Mouse (Mus musculus): Measurements from ENCODE around the gene Snap47. TPM values are rescaled to one million over a fixed set of nuclear protein-coding genes. Genes with fewer than 3 reads are reported as not detected.
"Not testable (repeated sequence)": the region's sequence is repeated elsewhere in the genome, so short reads cannot be mapped to it uniquely, and the experiment has no call there.

Gene Snap47
- total RNA-seq, 2 experiments from 2014 or later, result 39.1 to 43.4 TPM

DNA sequence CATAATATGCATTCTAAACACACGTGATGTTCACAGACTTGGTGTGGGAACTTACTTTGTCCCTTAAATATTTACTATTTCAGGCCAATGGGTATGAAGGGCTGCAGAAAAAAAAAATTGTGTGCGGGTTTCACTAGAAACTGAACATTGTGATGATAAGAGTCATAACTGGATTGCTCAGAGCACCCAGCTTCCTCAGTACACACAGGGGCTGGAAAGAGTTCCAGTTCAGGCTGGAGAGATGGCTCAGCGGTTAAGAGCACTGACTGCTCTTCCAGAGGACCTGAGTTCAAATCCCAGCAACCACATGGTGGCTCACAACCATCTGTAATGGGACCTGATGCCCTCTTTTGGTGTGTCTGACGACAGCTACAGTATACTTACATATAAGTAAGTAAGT is 83.0 kb downstream of the Snap47 start:
- DNase-seq, result not testable (repeated sequence)

DNA sequence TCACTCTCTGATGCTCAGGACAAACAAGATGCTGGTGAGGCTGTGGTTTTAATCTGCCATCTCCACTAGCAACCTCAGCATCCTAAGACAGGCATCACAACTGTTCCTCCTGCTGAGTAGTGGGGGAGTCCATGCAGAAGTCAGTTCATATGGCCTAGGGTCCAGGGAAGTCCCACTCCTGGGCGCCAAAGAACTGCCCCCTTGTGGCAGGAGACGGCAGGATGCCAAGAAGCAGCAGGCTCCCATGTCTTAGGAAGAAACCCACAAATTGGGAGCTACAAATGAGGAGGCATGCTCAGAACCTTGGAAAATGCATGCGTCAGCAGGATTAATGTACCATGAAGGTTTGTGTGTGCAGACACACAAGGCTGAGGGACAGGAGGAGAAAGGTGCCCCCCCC is 84.4 kb downstream of the Snap47 start:
- DNase-seq, result no peak

DNA sequence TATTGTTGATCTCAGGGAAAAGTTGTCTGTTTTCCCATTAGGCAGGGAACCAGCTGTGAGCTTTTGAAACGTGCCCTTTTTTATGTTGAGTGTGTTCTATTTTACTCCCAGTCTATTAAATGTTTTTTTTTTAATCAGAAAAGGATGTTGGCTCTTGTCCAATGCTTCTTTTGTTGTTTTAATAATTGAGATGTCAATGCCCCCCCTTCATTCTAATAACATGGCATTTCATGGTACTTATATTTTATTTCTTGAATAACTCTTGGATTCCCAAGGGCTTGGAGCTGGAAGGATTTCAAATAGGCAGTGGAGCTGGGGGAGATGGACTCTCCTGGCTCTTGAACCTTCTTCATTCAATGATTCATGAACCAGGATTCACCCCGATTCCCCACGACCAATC is 85.0 kb downstream of the Snap47 start:
- DNase-seq, result no peak

DNA sequence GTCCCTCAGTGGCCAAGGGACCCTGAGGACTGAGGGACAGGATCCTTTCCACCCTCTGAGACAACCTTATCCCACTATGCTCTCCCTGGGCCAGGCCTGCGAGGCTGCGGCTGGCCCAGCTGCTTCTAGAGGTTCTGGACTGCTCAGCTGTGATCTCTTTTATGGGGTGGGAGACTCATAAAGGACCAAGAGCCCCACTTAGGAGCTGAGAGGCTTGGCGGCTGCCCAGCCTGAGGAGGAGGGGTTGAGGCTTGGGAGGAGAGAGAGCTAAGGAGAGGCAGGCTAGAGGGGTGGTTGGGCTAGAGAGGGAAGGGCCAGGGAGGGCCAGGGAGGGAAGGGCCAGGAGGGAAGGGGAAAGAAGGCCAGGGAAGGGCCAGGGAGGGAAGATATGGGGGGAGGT is 86.6 kb downstream of the Snap47 start:
- DNase-seq, result no peak

DNA sequence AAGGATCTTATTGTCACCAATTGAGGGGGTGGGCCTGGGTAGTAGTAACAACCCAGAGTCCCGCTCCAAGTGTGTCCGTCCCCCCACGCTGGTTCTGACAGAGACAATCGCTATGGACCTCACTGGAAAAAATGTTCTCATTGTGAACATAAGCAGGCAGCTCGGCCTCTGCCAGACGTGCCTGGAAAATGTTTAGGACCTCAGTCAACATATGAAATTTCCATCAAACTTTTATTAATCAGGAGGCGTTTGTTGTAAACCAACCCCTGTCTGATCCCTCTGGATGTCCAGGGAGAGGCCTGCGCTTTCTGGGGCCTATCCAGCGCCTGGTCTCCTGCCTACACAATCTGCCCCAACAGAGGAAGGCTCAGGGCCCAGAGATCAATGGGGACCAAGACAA is 87.0 kb downstream of the Snap47 start:
- DNase-seq, result no peak

DNA sequence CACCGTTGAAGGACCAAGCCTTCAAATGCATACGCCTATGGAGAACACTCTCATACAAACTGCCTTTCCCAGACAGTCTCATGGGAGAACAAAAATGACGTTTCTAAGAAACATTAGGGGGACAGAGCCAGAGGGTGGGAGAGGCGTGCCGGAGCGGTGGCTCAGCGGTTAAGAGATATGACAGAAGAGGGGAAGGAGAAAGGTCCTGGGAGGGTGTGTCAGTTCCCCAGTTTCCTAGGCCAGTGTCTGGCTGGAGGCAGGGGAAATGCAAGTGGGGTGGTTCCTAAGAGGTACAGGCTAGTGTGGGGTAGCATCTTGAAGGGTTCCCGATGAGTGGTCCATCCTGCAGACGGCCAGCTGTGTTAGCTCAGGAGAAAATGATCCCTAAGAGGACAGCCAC is 89.7 kb downstream of the Snap47 start:
- no peak for DNase-seq

Other genes with a start within 250 kb of the Snap47 start
- 100 to 1,000 TPM; 122 to 133 TPM for gene Mrpl55, start 248.7 kb downstream of the Snap47 start, total RNA-seq (2021)
- gene 2310033P09Rik, start 242.9 kb downstream of the Snap47 start, total RNA-seq (2021), result 10 to 100 TPM in 1 of 2 experiments, 1 to 10 TPM in 1; 9.9 to 11.8 TPM
- 100 to 1,000 TPM; 261 to 267 TPM for gene Arf1, start 222.9 kb downstream of the Snap47 start, total RNA-seq (2021)
- not detected for gene Wnt3a, start 160.4 kb downstream of the Snap47 start, total RNA-seq (2021)
- 1 to 10 TPM; 3.8 to 4.2 TPM for gene Wnt9a, start 144.3 kb downstream of the Snap47 start, total RNA-seq (2021)
- not detected for gene Prss38, start 75.5 kb downstream of the Snap47 start, total RNA-seq (2021)
- gene Jmjd4, start 1.1 kb downstream of the Snap47 start, total RNA-seq (2021), result 10 to 100 TPM; 11.1 to 12.0 TPM
- 1 to 10 TPM; 2.5 to 3.2 TPM for gene Zfp867, start 21.3 kb upstream of the Snap47 start, total RNA-seq (2021)
- gene Zkscan17, start 75.6 kb upstream of the Snap47 start, total RNA-seq (2021), result 10 to 100 TPM; 12.5 to 14.2 TPM
- under 1 TPM; 0.31 to 0.47 TPM for gene Nlrp3, start 90.4 kb upstream of the Snap47 start, total RNA-seq (2021)
- not detected for gene Olfr222, start 125.0 kb upstream of the Snap47 start, total RNA-seq (2021)
- not detected for gene Olfr223, start 142.1 kb upstream of the Snap47 start, total RNA-seq (2021)
- gene Mprip, start 210.1 kb upstream of the Snap47 start, total RNA-seq (2021), result 100 to 1,000 TPM; 123 to 131 TPM

Measured in heart, adult 18-20 months (tissue).